Mouse (Mus musculus): ENCODE results near the gene Fbxw13.
"Not testable (repeated sequence)": the region's sequence is repeated elsewhere in the genome, so short reads cannot be mapped to it uniquely, and the experiment has no call there.

Gene Fbxw13

DNA sequence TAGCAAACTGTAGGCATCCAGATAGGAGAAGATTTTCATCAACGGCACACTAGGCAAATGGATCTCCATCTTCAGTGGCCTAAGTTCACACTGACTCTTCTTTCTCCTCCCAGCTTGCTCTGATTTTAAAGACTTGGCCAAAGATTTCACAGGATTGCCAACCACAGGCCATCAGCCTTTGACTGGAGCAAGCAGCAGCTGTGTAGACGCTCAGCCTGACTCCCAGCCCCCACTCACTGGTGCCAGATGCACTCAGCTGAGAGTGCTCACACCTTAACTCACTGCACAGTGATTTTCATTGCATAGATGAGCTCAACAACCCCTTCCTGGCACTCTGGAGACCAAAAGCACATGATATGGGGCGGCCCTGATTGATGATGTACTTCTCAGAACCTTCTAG lies at the start of gene Fbxw13:
Gene Fbxw13, minus strand, starts transcription at position 101 of the 400 bp plus-strand sequence.
- DNase-seq (ENCODE audit: low read depth): not testable (repeated sequence)

DNA sequence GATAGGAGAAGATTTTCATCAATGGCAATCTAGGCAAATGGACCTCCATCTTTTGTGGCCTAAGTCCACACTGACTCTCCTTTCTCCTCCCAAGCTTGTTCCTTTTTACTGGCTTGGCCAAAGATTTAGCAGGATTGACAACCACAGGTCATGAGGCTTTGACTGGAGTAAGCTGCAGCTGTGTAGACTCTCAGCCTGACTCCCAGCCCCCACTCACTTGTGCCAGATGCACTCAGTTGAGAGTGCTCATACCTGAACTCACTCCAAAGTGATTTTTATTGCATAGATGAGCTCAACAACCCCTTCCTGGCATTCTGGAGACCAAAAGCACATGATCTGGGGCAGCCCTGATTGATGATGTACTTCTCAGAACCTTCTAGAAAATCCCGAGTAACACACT lies 38.9 kb upstream of the Fbxw13 start, which contains the start of gene Fbxw20:
Gene Fbxw20, minus strand, starts transcription at position 101 of the 400 bp plus-strand sequence.
- DNase-seq (ENCODE audit: low read depth): no peak

DNA sequence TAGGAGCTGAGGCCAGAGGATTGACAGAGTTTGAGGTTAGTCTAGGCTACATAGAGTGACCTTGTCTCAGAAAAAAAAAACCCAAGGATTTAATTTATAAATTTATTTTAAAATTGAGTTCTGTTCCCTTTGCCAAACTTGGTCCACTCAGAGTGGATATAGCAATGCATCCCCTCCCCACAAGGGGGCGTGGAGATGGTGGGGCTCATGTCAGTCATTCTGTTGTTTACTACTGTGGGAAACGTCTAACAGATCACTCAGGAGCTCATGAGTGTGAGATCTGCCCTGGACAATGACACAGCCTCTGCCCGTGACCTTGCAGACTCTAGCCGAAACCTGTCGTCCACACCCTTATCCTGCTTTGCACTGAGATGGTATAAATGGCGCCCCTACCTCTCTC lies 22.7 kb upstream of the Fbxw13 start:
- DNase-seq (ENCODE audit: low read depth): no peak

DNA sequence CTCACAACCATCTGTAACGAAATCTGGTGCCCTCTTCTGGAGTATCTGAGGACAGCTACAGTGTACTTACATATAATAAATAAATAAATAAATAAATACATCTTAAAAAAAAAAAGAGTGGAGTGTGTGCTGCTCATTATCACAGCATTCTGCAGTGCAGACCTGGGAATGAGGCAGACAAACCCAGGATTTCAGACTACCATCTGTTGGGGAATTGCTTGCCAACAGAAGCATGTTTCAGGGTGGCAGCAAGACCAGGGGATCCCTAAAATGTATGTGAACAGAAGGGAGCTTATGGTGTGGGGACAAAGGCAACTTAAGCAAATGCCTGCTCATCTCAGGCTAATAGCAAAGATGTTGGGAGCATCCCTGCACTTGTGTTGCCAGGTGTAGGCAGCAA lies 5.6 kb upstream of the Fbxw13 start:
- not testable (repeated sequence) for DNase-seq (ENCODE audit: low read depth)

DNA sequence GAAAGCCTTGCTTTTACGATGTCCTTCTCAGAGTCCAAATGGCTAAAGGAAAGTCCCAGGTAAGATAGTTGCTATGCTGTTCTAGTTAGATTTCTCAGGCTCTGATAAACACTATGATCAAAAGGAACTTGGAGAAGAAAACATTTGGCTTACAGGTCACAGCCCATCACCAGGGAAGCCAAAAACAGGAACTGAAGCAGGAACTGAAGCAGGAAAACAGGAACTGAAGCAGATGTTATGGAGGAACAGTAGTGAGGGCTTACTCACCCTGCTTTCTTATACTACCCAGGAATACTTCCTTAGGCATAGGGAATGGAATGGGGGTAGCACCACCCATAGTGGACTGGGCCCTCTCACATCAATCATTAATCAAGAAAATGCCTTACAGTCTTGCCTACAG lies 4.6 kb upstream of the Fbxw13 start:
- no peak for DNase-seq (ENCODE audit: low read depth)

DNA sequence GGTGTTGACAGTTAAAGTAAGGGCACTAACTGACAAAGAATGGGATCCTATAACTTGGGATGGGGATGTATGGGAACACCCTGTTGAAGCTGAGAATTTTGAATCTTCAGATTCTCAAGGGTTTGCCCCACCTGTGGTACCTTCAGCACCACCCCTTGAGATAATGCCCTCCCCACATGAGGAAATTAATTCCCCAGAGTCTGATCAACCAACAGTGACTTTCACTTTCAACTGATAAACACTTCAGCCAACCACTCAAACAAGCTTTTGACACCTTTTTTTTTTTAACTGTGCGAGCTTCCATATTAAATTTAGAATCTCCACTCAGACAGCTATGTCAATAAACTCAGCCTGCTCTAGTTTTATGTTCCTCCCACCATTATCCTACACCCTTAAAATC lies 3.6 kb upstream of the Fbxw13 start:
- DNase-seq (ENCODE audit: low read depth): no peak

DNA sequence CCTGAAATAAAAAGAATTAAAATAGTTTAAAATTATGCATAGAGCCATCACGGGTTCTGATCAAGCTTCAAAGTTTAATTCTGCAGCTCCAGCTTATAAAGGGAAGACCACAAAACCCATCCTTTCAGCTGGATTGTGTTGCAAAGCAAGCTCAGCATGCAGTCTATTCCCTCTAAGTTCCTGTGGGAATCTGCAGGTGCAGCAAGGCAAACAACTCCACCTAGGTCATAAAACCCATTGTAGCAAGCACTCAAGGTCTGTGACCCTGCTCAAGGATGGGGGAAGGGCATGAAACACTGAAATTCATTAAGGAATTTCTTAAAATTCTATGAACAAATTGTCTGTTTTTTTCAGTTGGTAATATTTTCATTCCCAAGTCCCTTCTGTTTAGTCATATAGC lies 18.6 kb downstream of the Fbxw13 start:
- no peak for DNase-seq (ENCODE audit: low read depth)

DNA sequence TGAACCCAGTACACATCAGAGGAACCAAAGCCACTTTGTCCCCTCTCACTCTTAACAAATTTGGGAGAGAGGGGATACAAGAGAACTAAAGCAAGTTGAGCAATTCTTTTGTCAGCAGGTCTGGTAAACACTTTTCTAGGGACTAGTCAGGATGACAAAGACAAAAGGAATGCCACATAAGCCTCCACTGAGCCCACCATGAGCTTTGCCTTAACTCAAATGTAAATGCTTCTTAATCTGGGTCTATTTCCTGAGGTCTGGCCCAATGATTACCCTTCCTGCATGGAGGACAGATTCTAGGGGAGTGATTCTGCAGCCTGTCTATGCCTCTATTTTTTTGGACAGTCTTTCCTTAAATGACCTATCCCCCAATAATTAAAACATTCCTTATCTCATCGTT lies 19.5 kb downstream of the Fbxw13 start:
- DNase-seq (ENCODE audit: low read depth): no peak

DNA sequence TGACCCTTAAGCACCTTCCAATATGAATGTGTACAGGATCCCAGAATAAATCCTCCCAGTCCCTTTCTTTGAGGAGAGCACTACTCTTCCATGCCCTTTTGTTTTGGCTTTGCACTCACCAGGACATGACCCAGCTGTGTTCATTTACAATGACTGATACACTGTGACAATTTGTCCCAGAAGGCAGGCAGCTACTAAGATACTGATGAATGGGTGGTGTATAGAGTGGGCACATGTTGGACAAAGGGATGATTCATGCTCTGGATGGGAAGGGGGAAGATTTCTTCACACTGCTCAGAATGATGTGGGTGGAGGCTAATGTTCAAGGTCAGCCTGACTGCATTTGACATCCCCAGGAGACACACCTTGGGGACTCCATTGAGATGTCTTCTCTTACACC lies 28.5 kb downstream of the Fbxw13 start:
- no peak for DNase-seq (ENCODE audit: low read depth)

DNA sequence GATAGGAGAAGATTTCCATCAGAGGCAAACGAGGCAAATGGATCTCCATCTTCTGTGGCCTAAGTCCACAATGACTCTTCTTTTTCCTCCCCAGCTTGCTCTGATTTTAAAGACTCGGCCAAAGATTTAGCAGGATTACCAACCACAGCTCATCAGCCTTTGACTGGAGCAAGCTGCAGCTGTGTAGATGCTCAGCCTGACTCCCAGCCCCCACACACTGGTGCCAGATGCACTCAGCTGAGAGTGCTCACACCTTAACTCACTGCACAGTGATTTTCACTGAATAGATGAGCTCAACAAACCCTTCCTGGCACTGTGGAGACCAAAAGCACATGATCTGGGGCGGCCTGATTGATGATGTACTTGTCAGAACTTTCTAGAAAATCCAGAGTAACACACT lies 33.8 kb downstream of the Fbxw13 start, which contains the start of gene Fbxw21:
Gene Fbxw21, minus strand, starts transcription at position 101 of the 400 bp plus-strand sequence.
- no peak for DNase-seq (ENCODE audit: low read depth)

DNA sequence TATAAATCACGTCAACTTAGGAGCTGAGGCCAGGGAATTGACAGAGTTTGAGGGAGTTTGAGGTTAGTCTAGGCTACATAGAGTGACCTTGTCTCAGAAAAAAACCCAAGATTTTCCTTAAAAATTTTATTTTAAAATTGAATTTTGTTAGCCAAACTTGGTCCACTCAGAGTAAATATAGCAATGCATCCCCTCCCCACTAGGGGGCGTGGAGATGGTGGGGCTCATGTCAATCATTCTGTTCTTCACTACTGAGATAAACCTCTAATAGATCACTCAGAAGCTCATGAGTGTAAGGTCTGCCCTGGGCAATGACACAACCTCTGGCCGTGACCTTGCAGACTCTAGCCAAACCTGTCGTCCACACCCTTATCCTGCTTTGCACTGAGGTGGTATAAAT lies 55.4 kb downstream of the Fbxw13 start:
- peak; percentile 6 for DNase-seq (ENCODE audit: low read depth)

DNA sequence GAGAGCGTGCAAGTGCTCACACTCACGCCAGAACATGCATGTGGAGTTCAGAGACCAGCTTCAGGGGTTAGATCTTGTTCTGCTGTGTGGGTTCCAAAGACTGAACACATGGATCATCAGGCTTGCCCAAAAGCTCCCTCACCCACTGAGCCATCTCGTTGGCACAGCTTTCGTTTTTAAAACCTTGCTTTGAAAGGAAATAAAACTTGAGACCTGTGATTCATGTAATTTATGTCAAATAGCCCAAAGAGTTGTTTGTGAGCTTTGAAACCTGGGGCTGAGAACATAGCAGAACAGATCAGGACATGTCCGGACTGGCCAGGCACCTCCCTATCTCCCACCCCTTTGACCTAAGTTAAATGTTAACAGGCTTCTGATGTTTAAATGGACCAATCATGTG lies 65.7 kb downstream of the Fbxw13 start:
- DNase-seq (ENCODE audit: low read depth): no peak
